Mouse (Mus musculus) left cerebral cortex, adult 8-10 months (tissue): ENCODE data around the gene Olfr424. TPM values are rescaled to one million over a fixed set of nuclear protein-coding genes. Genes with fewer than 3 reads are reported as not detected.

Experiments
- DNase-seq, 2 experiments: peaks; one replicate each; pipeline ENCODE4 v3.0.0; 2022; ENCODE audit warnings: low spot score in 2 of 2
- total RNA-seq, 4 experiments: library from RNA; stranded (reverse); gene quantifications; 2 replicates each; pipeline ENCODE4 v1.2.4; 2022

Olfr424 gene
- not detected for total RNA-seq

DNA sequence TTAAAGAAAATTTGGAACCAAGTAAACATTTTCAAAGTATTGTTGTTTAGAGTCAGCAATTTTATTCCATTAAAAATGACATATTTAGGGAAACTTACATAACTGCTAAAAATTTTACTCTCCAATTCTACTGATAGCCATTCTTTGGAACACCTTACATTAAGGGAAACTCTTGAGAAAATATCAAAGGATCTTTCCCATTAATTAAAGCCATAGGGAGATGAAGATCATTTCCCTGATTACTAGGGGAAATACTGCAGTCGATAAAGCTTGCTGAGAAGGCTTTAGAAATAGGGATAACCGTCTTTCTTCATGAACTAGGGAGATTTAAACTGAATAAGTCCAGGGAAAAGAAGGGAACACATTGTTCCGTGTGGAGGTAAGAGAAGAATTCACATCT is at the start of gene Olfr424:
Olfr424 (plus strand) TSS at position 301 of the 400 bp plus-strand sequence.
- no peak for DNase-seq

DNA sequence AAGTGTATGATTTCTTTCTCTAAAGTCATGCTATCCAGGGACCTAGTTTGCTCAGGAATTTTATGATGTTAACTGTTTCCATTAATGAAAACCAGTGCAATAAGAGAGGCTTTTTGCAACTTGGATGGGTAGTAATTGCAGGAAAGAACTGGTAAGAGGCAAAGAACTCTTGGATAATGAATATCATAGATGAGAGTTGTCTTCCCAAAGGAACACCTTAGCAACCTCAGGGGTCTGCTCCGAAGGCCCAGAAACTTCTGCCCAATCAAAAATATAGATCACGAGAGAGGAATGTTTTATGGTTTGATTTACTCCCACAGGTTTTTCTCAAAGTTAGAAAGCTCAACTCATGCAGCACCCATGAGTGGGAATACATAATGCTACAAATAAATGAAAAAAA is 47.3 kb upstream of the Olfr424 start, which contains the start of gene Olfr429:
Olfr429 (plus strand) TSS at position 301 of the 400 bp plus-strand sequence.
- DNase-seq: no peak

DNA sequence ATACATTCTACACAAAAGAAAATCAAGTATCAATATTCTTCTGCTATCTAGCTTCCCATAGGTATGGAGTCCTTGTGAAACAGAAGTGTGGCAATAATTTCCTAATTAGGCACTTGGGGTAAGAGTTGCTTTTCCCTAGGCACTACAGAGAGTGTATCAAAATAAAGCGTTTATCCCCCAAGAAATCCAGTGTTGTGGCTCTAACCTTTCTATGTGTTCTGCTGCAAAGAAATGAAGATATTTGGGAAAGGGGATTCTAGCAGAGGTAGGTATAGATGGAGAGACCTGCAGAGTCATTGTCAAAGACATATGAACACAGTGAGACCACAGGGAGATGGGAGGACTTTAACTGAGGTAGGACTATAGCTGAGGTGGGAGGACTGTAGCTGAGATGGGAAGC is 34.7 kb upstream of the Olfr424 start, which contains the start of gene Olfr427:
Olfr427 (plus strand) TSS at position 301 of the 400 bp plus-strand sequence.
- no peak for DNase-seq

GRCm38 (mm10) chr1:174103735-174104134 is 27.6 kb upstream of the Olfr424 start:
- no peak for DNase-seq

GRCm38 (mm10) chr1:174121062-174121461 is 10.3 kb upstream of the Olfr424 start, which contains the start of gene Olfr231:
Gene Olfr231, minus strand, starts transcription at chr1:174121162.
- no peak for DNase-seq

GRCm38 (mm10) chr1:174131999-174132398 is 682 bp downstream of the Olfr424 start:
- no peak for DNase-seq

GRCm38 (mm10) chr1:174141384-174141783 is 10.1 kb downstream of the Olfr424 start:
- DNase-seq: no peak

GRCm38 (mm10) chr1:174146696-174147095 is 15.4 kb downstream of the Olfr424 start:
- no peak for DNase-seq

GRCm38 (mm10) chr1:174149289-174149688 is 18.0 kb downstream of the Olfr424 start:
- DNase-seq: no peak

GRCm38 (mm10) chr1:174155333-174155732 is 24.0 kb downstream of the Olfr424 start, which contains the start of gene Olfr420:
Gene Olfr420, plus strand, starts transcription at chr1:174155633.
- no peak for DNase-seq

DNA sequence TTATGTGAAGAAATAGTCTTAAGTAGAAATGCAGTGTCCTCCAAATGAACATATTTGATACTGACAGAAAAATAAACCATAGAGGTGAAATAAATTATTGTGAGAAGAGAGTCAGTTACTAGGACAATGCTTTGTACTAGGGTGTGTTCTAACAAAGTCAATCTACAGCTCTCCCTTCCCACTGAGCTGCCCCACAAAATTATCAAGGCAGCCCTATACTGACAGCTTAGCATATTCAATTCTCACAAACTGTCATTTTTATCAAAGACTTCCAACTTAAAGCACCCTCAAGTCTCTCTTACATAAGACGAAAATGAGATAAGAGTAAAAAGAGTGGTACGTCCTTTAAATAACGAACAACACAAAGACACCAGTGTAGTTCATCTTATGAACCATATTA is 26.3 kb downstream of the Olfr424 start:
- DNase-seq: no peak

DNA sequence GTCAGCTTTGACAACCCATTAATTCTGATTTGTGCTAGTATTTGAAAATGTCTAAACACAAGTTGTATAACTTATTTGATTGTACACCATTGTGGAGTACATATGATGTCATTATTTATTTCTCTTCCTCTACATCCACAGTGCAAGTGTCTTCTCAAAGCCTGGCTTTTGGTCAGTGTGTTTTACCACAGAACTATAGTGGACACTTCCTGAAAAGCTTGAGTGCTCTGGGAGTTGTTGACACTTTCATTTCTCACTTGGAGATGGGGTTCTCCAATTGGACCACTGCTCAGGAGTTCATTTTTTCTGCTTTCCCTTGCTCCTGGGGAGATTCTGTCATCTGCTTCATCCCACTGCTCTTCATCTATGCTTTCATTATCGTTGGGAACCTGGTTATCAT is 27.2 kb downstream of the Olfr424 start:
- no peak for DNase-seq

DNA sequence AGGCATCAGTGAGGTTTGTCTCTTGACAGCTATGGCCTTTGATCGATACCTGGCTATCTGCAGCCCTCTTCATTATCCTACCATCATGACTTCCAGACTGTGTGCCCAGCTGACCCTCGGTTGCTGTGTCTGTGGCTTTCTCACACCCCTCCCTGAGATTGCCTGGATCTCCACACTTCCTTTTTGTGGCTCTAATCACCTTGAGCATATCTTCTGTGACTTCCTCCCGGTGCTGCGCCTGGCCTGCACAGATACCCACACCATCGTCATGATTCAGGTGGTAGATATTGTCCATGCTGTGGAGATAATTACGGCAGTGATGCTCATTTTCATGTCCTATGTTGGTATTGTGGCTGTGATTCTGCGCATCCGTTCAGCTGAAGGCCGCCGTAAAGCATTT is 27.8 kb downstream of the Olfr424 start:
- DNase-seq: no peak

DNA sequence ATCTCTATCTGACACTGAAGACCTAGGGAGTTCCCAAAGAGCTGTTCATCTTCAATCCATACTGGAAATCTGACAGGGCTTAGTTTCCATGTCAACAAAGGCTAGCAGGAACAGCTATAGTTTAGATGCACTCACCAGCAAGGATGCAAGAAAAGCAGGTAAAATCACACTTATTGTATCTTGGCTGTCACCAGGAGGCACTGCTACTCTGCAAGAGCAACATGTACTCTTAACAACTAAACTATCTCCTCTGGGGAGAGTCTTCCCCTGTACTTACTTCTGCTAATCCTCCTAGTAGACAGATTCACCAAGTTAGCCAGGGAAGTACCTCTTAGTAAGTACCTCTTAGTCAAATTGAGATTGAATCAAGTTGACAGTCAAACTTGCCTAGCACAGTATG is 37.7 kb downstream of the Olfr424 start:
- DNase-seq: no peak

DNA sequence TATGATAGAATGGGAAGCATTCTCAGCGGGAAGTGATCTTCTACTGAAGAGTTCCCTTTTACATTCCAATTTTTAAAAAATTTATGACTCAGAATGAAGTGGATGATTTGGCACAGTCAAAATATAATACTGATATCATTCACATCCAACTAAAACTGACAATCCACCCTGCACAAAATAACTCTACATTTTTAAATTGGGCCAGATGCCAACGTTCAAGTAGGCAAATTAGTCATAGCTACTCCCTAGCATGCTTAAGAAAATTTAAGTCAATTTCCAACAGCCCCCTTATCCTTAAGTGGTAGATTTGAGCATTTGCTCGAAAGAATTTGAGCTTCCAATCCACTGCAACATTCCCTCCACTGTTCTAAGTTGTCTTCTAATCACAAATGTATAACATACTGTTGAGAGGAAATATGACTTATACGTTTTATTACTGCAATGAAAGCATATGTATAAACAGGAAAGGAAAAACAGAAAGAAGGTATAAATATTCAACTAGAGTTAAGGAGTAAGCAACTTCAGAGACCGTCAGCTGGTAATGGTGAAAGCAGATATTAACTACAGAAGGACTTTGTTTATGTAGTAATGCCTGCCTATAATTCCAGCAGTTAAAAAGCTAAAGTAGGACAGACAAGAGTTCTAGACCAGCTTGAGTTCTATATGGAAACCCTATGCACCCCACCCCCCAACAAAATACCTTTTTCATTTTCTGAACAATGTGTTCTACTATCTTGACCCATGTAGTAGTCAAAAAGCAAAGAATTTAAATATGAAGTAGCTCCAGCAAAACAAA is 39.6 kb downstream of the Olfr424 start:
- DNase-seq: no peak

DNA sequence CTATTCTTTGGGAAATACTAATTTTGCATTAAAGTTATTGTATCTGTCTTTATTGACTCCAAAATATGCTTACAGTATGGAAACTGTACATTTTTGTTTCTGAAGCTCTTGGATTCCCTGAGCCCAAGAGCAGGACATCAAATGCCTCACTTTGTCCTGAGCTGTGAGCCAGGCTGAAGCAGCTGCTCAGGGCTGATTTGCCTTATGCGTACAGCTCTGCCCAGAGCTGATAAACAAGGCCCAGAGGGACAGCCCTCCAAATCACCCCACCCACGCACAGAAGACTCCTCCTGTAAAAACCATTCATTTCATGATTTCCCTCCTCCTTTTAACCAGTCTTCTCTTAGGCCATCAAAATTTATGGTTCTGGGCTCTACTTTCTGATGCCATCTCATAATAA is 40.2 kb downstream of the Olfr424 start:
- DNase-seq: no peak

GRCm38 (mm10) chr1:174172605-174173004 is 41.3 kb downstream of the Olfr424 start, which contains the start of gene Spta1:
Gene Spta1, plus strand, starts transcription at chr1:174172776.
- DNase-seq: no peak

Other genes with a start within 250 kb of the Olfr424 start
- under 1 TPM in 2 of 4 experiments, not detected in 2; 0.26 to 0.55 TPM for gene Ifi211, start 218.5 kb upstream of the Olfr424 start, total RNA-seq
- gene Mndal, start 189.0 kb upstream of the Olfr424 start, total RNA-seq: 1 to 10 TPM; 1.1 to 1.6 (median 1.3) TPM
- gene Ifi203, start 188.8 kb upstream of the Olfr424 start, total RNA-seq: under 1 TPM; 0.65 to 0.87 (median 0.69) TPM
- gene Ifi202b, start 148.8 kb upstream of the Olfr424 start, total RNA-seq: not detected
- gene Ifi205, start 99.7 kb upstream of the Olfr424 start, total RNA-seq: not detected
- gene Olfr433, start 90.8 kb upstream of the Olfr424 start, total RNA-seq: not detected
- not detected for gene Olfr432, start 82.3 kb upstream of the Olfr424 start, total RNA-seq
- gene Olfr430, start 64.9 kb upstream of the Olfr424 start, total RNA-seq: not detected
- not detected for gene Olfr429, start 47.2 kb upstream of the Olfr424 start, total RNA-seq
- gene Olfr427, start 34.6 kb upstream of the Olfr424 start, total RNA-seq: not detected
- not detected for gene Olfr231, start 10.4 kb upstream of the Olfr424 start, total RNA-seq
- gene Olfr420, start 24.1 kb downstream of the Olfr424 start, total RNA-seq: not detected
- under 1 TPM in 2 of 4 experiments, not detected in 2; 0.05 to 0.06 TPM for gene Spta1, start 41.3 kb downstream of the Olfr424 start, total RNA-seq
- not detected for gene Olfr419, start 120.5 kb downstream of the Olfr424 start, total RNA-seq
- gene Mptx1, start 199.0 kb downstream of the Olfr424 start, total RNA-seq: not detected
- not detected for gene Olfr417, start 233.6 kb downstream of the Olfr424 start, total RNA-seq